Mouse (Mus musculus) lung, postnatal 10 days (tissue): ENCODE results near the gene Rap1a.

Experiments used
- DNase-seq: peaks from one replicate; pipeline ENCODE4 v3.0.0; 2021

The Rap1a gene

GRCm38 (mm10) chr3:105758098-105758497 lies 43.0 kb downstream of the Rap1a start:
- DNase-seq, result peak; percentile 19

GRCm38 (mm10) chr3:105757323-105758083 lies 43.6 kb downstream of the Rap1a start:
- DNase-seq, result no peak

- DNase-seq, result no peak
Observed at GRCm38 (mm10) chr3:105756505-105756904, 44.6 kb downstream of the Rap1a start.

GRCm38 (mm10) chr3:105755123-105755522 lies 46.0 kb downstream of the Rap1a start:
- DNase-seq, result no peak

GRCm38 (mm10) chr3:105754184-105754583 lies 47.0 kb downstream of the Rap1a start:
- DNase-seq, result no peak

- DNase-seq, result no peak
Observed at GRCm38 (mm10) chr3:105750810-105751209, 50.3 kb downstream of the Rap1a start.

DNA sequence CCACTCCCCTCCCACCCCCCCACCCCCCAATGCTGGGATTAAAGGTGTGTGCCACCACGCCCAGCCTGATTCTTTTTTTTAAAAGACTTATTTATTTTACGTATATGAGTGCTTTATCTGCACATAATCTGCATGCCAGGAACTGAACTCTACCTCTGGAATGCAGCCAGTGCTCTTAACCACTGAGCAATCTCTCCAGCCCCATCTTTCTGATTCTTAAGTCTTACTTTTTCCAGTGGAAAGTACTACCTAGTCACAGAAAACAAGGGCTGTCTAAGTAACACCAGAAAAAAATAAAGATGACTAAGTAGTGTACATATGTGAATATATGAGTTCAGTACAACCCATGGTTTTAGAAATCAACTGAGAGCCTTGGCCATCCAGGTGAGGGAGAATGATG lies 54.6 kb downstream of the Rap1a start:
- no peak for DNase-seq

DNA sequence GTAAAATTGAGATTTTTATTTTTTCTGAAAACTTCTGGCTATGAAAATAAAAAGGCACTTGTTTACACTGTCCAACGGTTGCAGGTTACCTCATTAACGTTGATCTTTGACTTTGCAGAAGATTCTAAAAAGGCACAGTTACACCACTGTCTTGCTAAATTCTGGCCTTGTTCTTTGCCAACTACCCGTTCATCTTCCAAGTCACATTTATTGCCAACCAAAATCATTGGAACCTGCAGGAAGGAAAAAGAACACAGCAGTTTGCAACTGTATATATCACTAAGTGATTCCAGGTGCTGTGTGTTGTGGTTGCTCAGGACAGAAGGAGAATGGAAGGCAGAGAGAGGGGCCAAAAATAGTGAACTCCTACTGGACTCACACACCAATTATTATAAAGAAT lies 63.5 kb downstream of the Rap1a start:
- DNase-seq, result no peak

- no peak for DNase-seq
Observed at GRCm38 (mm10) chr3:105737070-105737469, 64.1 kb downstream of the Rap1a start.

GRCm38 (mm10) chr3:105736148-105736547 lies 65.0 kb downstream of the Rap1a start:
- DNase-seq, result no peak

- no peak for DNase-seq
Observed at GRCm38 (mm10) chr3:105735285-105735684, 65.9 kb downstream of the Rap1a start.

GRCm38 (mm10) chr3:105733538-105733937 lies 67.6 kb downstream of the Rap1a start:
- DNase-seq, result peak; percentile 34

- DNase-seq, result no peak
Observed at GRCm38 (mm10) chr3:105732360-105732759, 68.8 kb downstream of the Rap1a start.

DNA sequence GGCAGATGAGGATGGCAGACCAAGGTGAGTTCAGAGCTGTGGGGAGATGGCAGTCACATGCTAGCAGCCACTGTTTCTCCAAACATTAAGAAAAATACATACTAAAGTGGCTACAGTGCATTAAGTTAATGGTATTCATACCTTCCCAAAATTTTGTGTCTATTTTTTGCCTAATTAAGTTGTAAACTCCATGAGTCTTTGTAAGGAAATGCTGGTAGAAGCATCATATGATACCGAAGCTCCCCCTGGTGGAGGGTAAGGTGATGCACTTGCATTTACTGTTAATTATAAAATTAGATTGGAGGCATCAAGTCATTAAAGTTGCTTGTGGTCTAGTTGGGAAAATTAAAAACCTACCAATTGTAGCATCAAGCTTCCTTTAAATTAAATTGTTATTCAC lies 75.1 kb downstream of the Rap1a start:
- peak; percentile 75 for DNase-seq

DNA sequence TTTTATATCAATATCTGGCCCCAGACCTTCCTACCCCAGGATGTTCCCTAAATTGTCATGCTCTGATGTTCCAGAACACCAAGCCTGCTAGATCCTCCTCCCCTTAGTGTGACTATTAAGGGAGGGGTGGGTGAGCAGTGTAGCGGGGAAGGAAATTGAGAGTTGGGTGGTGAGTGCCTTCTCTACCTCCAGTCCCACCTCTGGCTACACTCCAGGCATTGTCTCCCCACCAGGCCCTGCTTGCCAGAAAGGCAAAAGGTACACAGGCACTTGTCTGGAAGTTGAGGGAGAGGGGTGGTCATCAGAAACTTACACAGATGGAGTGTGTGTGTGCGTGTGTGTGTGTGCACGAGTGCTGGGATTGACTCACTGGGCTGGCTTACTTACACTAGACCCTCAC lies 78.6 kb downstream of the Rap1a start:
- no peak for DNase-seq

GRCm38 (mm10) chr3:105721681-105722201 lies 79.4 kb downstream of the Rap1a start:
- no peak for DNase-seq

DNA sequence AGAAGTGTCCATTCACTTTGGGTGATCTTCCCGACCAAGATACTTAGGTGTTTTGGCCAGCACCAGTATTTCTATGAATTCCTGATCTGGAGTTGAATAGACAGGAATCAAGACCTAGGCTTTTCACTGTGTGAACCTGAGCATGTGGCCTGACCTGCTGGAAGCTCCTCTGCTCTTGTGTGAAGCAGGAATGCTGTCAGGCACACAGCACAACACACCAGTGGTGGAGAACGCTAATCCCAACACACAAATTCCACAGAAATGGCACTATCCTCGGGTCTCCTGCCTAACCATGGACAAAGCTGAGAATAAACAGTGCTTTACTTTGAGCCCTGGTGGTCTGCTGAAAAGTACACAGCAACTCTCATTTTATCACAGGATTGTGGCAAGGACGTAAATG lies 80.6 kb downstream of the Rap1a start:
- DNase-seq, result no peak

DNA sequence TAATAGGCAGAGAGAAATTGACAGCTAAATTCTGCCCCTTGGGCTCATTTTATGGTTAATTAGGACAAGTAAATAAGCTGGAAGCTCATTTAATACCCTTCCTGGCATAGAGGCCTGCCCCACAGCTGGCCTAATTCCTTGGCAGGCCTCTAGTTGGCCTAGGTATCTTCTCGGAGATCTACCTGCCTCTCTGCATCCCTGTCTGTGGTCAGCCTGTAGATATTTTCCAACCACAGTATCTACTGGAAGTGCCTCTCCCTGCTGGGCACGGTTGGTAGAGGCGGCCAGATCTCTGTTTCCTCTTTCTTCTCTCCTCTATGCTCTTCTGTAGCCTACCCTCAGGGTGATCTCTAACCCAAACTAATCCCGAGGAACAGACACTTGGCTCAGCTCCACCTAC lies 81.2 kb downstream of the Rap1a start:
- DNase-seq, result no peak

- DNase-seq, result no peak
Observed at GRCm38 (mm10) chr3:105718746-105719145, 82.4 kb downstream of the Rap1a start.

- DNase-seq, result no peak
Observed at GRCm38 (mm10) chr3:105717856-105718555, 83.1 kb downstream of the Rap1a start.

DNA sequence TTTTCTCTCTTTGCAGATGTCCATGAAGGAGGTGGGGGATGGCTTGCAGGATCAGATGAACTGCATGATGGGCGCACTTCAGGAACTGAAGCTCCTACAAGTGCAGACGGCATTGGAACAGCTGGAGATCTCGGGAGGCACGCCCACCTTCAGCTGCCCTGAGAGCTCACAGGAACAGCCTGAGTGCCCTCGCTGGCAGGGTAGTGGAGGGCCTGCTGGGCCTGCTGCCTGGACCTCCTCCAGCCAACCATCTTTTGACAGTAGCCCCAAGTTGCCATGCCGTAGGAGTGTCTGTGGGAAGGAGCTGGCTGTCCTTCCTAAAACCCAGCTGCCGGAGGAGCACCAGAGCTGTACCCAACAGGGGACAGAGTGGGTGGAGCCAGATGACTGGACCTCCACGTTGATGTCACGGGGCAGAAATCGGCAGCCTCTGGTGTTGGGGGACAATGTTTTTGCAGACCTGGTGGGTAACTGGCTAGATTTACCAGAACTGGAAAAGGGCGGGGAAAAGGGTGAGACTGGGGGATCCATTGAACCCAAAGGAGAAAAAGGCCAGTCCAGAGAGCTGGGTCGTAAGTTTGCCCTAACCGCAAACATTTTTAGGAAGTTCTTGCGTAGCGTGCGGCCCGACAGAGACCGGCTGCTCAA lies 84.7 kb downstream of the Rap1a start:
- DNase-seq, result no peak

- no peak for DNase-seq
Observed at GRCm38 (mm10) chr3:105714820-105715167, 86.3 kb downstream of the Rap1a start.

DNA sequence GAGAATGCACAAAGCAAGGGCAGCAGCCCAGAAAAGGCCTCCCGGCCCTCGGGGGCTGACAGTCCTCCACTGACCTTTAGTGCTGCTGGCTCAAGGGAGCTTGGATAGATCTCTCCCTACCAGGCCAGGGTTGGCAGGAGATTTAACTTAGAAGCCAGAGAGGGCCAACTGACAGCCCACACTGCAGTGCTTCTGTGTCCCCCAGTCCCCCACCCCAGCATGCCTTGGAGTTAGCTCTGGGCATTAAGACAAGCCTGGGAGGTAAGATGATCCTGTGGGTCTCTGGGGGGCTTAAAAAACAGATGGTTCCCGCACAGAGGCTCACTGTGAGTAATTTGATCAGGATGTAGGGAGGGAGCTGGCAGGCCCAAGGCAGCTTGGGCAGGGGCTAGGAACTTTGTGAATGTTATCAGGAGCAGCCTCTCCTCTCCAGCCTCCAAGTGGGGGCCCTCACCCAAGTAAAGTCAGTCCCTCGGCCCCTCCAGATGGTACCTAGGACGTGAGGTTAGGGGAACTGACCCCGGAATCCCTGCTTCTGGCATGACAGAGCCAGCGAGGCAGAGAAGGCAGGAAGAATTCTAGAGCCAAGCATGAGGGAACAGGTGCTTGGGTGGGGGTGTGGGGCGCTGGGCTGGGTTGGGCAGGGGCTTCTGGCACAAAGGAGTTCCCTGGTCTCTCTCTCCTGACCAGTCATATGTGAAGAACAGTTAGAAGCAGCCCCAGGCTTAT lies 86.9 kb downstream of the Rap1a start:
- no peak for DNase-seq
